Mouse (Mus musculus): ENCODE data around the gene Pdhb. TPM values are rescaled to one million over a fixed set of nuclear protein-coding genes. Genes with fewer than 3 reads are reported as not detected.
A peak's percentile ranks its signal among the peaks of the same experiment; 100 is the strongest.

Pdhb gene
- 193 TPM for polyA plus RNA-seq (2012; fragmentation: generic; extraction: Trizol)

DNA sequence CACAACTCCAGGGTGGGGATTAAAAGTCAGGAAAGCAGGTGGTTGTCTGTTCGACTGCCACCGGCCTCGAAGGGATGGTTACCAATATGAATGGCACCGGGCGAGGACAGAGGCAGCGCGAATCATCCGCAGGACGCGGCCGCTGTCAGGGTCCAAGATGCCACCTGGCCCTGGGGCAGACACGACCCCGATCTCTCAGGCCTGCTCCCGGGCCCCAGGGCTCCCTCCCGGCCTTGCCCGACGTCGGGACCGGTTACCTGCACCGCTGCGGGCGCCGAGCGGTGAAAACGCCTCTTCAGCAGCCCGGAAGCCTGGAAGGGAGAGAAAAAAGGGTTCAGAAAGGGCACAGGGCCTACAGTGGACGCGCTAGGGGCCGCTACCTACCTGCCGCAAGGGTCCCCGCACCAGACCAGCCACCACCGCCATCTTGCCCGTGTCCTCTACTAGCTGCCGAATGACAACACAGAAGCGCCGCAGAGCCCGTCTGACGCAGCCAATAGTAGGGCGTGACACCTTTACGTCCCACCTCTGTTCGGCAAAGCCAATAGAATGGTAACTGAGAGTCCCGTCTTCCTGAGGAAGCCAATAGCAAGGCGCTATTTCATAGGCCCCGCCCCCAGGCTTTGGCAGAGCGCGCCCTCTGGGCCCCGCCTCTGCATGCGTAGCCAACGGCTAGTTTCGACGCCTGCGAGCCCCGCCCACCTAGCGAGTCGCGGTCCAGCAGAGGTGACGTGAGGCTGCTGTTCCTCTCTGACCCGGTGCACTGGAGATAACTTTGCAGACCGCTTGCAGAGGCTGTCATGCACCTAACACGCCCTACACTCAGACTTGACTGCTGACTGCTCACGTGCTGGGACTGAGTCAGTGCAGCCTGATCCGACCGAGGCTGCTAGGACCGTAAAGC is at the start of gene Pdhb:
Pdhb (minus strand) TSS at position 519 of the 904 bp plus-strand sequence.
- H3K79me2 ChIP-seq (ENCODE audit: control insufficient read depth, insufficient read depth), result peaks cover 15% of the 10 kb centered on the region
- peak; percentile 87 for TF ChIP-seq POLR2AphosphoS2 (IDR thresholded peaks at IDR 0.05; ENCODE audit: insufficient read length, low read depth)
- peak; percentile 67 for TF ChIP-seq POLR2A (IDR thresholded peaks at IDR 0.05; ENCODE audit: insufficient read length, low read depth)
- TF ChIP-seq MYOD1 (IDR thresholded peaks at IDR 0.05; ENCODE audit: control insufficient read depth in 1 of 3, insufficient read length in 2 of 3, low read depth in 2 of 3), result no peak
- peak within 1 kb of the TSS; percentile 94 for H3K4me2 ChIP-seq (ENCODE audit: low read depth)
- H3K27me3 ChIP-seq (ENCODE audit: control insufficient read depth, insufficient read depth, insufficient read length), result no peaks in the 10 kb centered on the region
- peak within 1 kb of the TSS; percentile 26 for H3ac ChIP-seq (ENCODE audit: control insufficient read depth, insufficient read length)
- peaks cover 15% of the 10 kb centered on the region for H3K36me3 ChIP-seq (ENCODE audit: control insufficient read depth, insufficient read depth)
- H3K4me3 ChIP-seq, result peak within 1 kb of the TSS; percentile 82

DNA sequence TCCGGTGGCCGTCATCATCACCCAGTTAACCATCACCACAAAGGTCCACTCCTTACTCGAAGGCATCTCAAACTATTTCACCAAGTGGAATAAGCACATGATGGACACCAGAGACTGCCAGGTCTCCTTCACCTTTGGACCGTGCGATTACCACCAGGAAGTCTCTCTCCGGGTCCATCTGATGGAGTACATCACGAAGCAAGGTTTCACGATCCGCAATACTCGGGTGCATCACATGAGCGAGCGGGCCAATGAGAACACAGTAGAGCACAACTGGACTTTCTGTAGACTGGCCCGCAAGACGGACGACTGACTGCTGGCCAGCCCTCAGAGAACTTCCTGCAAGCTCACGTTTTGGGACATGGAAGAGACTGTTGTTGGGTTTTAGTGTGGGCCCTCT is 49.7 kb upstream of the Pdhb start:
- H3K79me2 ChIP-seq (ENCODE audit: control insufficient read depth, insufficient read depth), result no peaks in the 10 kb centered on the region
- no peaks in the 10 kb centered on the region for H3K36me3 ChIP-seq (ENCODE audit: control insufficient read depth, insufficient read depth)
- no peak overlapping the region for H3K4me2 ChIP-seq (ENCODE audit: low read depth)
- TF ChIP-seq MYOD1 (IDR thresholded peaks at IDR 0.05; ENCODE audit: control insufficient read depth in 1 of 3, insufficient read length in 2 of 3, low read depth in 2 of 3) (no peak), SRF (IDR thresholded peaks at IDR 0.05; ENCODE audit: control insufficient read depth, insufficient read length, low read depth) (no peak), POLR2A (IDR thresholded peaks at IDR 0.05; ENCODE audit: insufficient read length, low read depth) (no peak), POLR2AphosphoS2 (IDR thresholded peaks at IDR 0.05; ENCODE audit: insufficient read length, low read depth) (no peak), REST (IDR thresholded peaks at IDR 0.05; ENCODE audit: insufficient read depth, insufficient read length) (no peak), E2F4 (IDR thresholded peaks at IDR 0.05; ENCODE audit: insufficient read depth) (no peak), MAX (IDR thresholded peaks at IDR 0.05; ENCODE audit: low read depth) (no peak), USF1 (IDR thresholded peaks at IDR 0.05; ENCODE audit: low read depth) (no peak), TCF3 (IDR thresholded peaks at IDR 0.05; ENCODE audit: insufficient read length, low read depth) (no peak), TCF12 (IDR thresholded peaks at IDR 0.05; ENCODE audit: insufficient read depth, poor library complexity, severe bottlenecking) (no peak), CEBPB (IDR thresholded peaks at IDR 0.05; ENCODE audit: insufficient read depth, poor library complexity, severe bottlenecking) (no peak), MYOG (IDR thresholded peaks at IDR 0.05; ENCODE audit: control insufficient read depth in 1 of 3, insufficient read depth in 1 of 3, insufficient read length in 2 of 3, low read depth in 2 of 3) (no peak)
- H3K27me3 ChIP-seq (ENCODE audit: control insufficient read depth, insufficient read depth, insufficient read length), result no peaks in the 10 kb centered on the region
- no peak overlapping the region for H3K4me3 ChIP-seq
- H3ac ChIP-seq (ENCODE audit: control insufficient read depth, insufficient read length), result no peak overlapping the region

DNA sequence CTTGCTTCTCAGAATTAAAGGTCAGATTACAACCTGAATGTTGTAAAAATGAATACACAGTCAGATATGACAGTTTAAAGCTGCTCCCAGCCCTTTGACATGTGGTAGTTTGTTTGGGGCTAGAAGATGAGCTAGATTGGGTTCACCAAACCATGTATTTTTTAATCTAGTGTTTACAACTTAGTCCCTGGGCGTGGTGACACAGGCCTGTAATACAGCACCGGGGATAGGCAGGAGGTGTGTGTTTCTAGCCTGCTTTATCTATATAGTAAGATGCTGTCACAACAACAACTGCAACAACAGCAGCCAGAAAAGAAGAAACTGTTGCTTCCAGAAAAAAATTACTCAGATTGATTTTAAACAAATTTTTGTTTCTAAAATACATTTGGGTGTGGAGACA is 48.1 kb upstream of the Pdhb start:
- no peak overlapping the region for H3K4me3 ChIP-seq
- no peak overlapping the region for H3K4me2 ChIP-seq (ENCODE audit: low read depth)
- H3K79me2 ChIP-seq (ENCODE audit: control insufficient read depth, insufficient read depth), result no peaks in the 10 kb centered on the region
- no peaks in the 10 kb centered on the region for H3K27me3 ChIP-seq (ENCODE audit: control insufficient read depth, insufficient read depth, insufficient read length)
- no peaks in the 10 kb centered on the region for H3K36me3 ChIP-seq (ENCODE audit: control insufficient read depth, insufficient read depth)
- no peak overlapping the region for H3ac ChIP-seq (ENCODE audit: control insufficient read depth, insufficient read length)
- TF ChIP-seq MYOG (IDR thresholded peaks at IDR 0.05; ENCODE audit: control insufficient read depth in 1 of 3, insufficient read depth in 1 of 3, insufficient read length in 2 of 3, low read depth in 2 of 3) (no peak), POLR2AphosphoS2 (IDR thresholded peaks at IDR 0.05; ENCODE audit: insufficient read length, low read depth) (no peak), REST (IDR thresholded peaks at IDR 0.05; ENCODE audit: insufficient read depth, insufficient read length) (no peak), TCF12 (IDR thresholded peaks at IDR 0.05; ENCODE audit: insufficient read depth, poor library complexity, severe bottlenecking) (no peak)

DNA sequence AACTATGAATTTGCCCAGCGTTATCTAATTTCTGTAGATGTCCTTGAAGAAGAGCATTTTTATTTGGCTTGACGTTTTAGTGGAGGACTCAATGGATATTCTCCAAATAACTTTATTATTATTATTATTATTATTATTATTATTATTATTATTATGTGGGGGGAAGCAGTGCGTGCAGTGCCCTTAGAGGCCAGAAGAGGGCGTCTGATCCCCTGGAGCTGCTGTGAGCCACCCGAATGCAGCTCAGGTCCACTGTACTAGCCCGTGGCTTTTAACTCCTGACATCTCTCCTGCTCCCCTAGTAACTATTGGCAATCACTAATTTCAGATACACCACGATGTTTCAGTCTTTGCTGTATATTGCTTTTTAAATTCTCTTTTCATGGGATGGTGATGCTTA is 47.5 kb upstream of the Pdhb start:
- TF ChIP-seq CEBPB (IDR thresholded peaks at IDR 0.05; ENCODE audit: insufficient read depth, poor library complexity, severe bottlenecking) (no peak), POLR2A (IDR thresholded peaks at IDR 0.05; ENCODE audit: insufficient read length, low read depth) (no peak), TCF3 (IDR thresholded peaks at IDR 0.05; ENCODE audit: insufficient read length, low read depth) (no peak)
- Histone ChIP-seq H3K4me3 (no peak overlapping the region), H3K36me3 (ENCODE audit: control insufficient read depth, insufficient read depth) (no peaks in the 10 kb centered on the region), H3K79me2 (ENCODE audit: control insufficient read depth, insufficient read depth) (no peaks in the 10 kb centered on the region), H3ac (ENCODE audit: control insufficient read depth, insufficient read length) (no peak overlapping the region), H3K4me2 (ENCODE audit: low read depth) (no peak overlapping the region), H3K27me3 (ENCODE audit: control insufficient read depth, insufficient read depth, insufficient read length) (no peaks in the 10 kb centered on the region)

DNA sequence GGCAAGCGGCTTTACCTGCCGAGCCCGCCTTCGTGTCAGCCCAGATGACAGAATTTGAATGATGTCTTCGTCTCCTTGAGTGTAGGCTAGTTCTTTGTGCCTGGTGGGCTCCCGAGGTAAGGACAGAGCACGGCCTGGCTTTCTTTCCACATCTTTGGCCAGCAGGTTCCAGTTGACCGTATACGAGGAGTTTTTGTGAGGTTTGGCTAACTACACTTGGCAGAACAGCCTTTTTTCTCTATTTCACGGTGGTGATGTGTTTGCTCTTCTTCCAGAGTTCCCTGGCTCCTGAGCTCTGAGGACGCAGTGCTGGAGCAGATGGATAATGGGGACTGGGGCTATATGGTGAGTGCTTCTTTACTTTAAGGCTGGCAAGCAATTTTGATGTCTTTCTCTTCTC is 47.1 kb upstream of the Pdhb start:
- no peaks in the 10 kb centered on the region for H3K79me2 ChIP-seq (ENCODE audit: control insufficient read depth, insufficient read depth)
- H3K4me3 ChIP-seq, result no peak overlapping the region
- no peaks in the 10 kb centered on the region for H3K36me3 ChIP-seq (ENCODE audit: control insufficient read depth, insufficient read depth)
- no peaks in the 10 kb centered on the region for H3K27me3 ChIP-seq (ENCODE audit: control insufficient read depth, insufficient read depth, insufficient read length)
- H3K4me2 ChIP-seq (ENCODE audit: low read depth), result no peak overlapping the region
- no peak overlapping the region for H3ac ChIP-seq (ENCODE audit: control insufficient read depth, insufficient read length)
- no peak for TF ChIP-seq POLR2A (IDR thresholded peaks at IDR 0.05; ENCODE audit: insufficient read length, low read depth)
- TF ChIP-seq POLR2AphosphoS2 (IDR thresholded peaks at IDR 0.05; ENCODE audit: insufficient read length, low read depth), result no peak
- no peak for TF ChIP-seq TCF12 (IDR thresholded peaks at IDR 0.05; ENCODE audit: insufficient read depth, poor library complexity, severe bottlenecking)
- no peak for TF ChIP-seq USF1 (IDR thresholded peaks at IDR 0.05; ENCODE audit: low read depth)
- TF ChIP-seq CEBPB (IDR thresholded peaks at IDR 0.05; ENCODE audit: insufficient read depth, poor library complexity, severe bottlenecking), result no peak
- TF ChIP-seq MYOG (IDR thresholded peaks at IDR 0.05; ENCODE audit: control insufficient read depth in 1 of 3, insufficient read depth in 1 of 3, insufficient read length in 2 of 3, low read depth in 2 of 3), result no peak
- no peak for TF ChIP-seq REST (IDR thresholded peaks at IDR 0.05; ENCODE audit: insufficient read depth, insufficient read length)

Data from myocyte (in vitro differentiated cells).